Mouse (Mus musculus) midbrain, embryonic 13.5 days (tissue): ENCODE data around the gene Exosc8. TPM values are rescaled to one million over a fixed set of nuclear protein-coding genes. Genes with fewer than 3 reads are reported as not detected.
"Not testable (repeated sequence)": the region's sequence is repeated elsewhere in the genome, so short reads cannot be mapped to it uniquely, and the experiment has no call there.

Source experiments
- ATAC-seq: fragments of 200-750 bp; cut with Nextera tagmentation; 2 replicates; pipeline ENCODE4 v1.8.0; 2017; ENCODE audit warnings: mild to moderate bottlenecking, moderate TSS enrichment, moderate library complexity
- H3K27ac ChIP-seq: fragments of 300-500 bp; sonication (generic); 2 replicates; pipeline ENCODE4 v1.5.1; 2015; ENCODE audit warnings: inconsistent platforms, mild to moderate bottlenecking, moderate library complexity
- H3K27me3 ChIP-seq: fragments of 300-500 bp; sonication (generic); 2 replicates; pipeline ENCODE4 v1.6.1; 2015; ENCODE audit warnings: mild to moderate bottlenecking, inconsistent platforms
- H3K36me3 ChIP-seq: fragments of 300-500 bp; sonication (generic); 2 replicates; pipeline ENCODE4 v1.6.1; 2015; ENCODE audit warnings: mild to moderate bottlenecking, inconsistent platforms
- H3K4me1 ChIP-seq: fragments of 300-500 bp; sonication (generic); replicated peaks from 2 replicates; pipeline ENCODE4 v1.6.1; 2015; ENCODE audit warnings: inconsistent platforms
- H3K4me2 ChIP-seq: fragments of 300-500 bp; sonication (generic); replicated peaks from 2 replicates; pipeline ENCODE4 v1.6.1; 2015; ENCODE audit warnings: moderate library complexity, mild to moderate bottlenecking, inconsistent platforms
- H3K4me3 ChIP-seq: fragments of 300-500 bp; sonication (generic); replicated peaks from 2 replicates; pipeline ENCODE4 v1.5.1; 2015; ENCODE audit warnings: mild to moderate bottlenecking, inconsistent platforms
- H3K9ac ChIP-seq: fragments of 300-500 bp; sonication (generic); replicated peaks from 2 replicates; pipeline ENCODE4 v1.6.1; 2015; ENCODE audit warnings: mild to moderate bottlenecking, inconsistent platforms
- H3K9me3 ChIP-seq: fragments of 300-500 bp; sonication (generic); 2 replicates; pipeline ENCODE4 v1.6.1; 2016; ENCODE audit warnings: mild to moderate bottlenecking, inconsistent platforms
- WGBS: fragments of 180-500 bp; shearing (Covaris S2); methylation state at CpG from one replicate; pipeline ENCODE4 v1.1.7; 2015; 5-methylcytosine and 5-hydroxymethylcytosine counted together
- polyA plus RNA-seq: library from polyadenylated mRNA; unstranded; fragments of >200 nt; fragmentation: Nextera tagmentation; extraction: Ambion mirVana; gene quantifications from 2 replicates; pipeline ENCODE4 v1.2.1, GENCODE M21; 2015

Exosc8 gene
- polyA plus RNA-seq, 1 experiment from 2014 or later: 87.2 TPM

- H3K9me3 ChIP-seq: no peaks in the 10 kb centered on the region
- no peak overlapping the region for H3K9ac ChIP-seq
- H3K4me3 ChIP-seq: no peak overlapping the region
- no peak overlapping the region for H3K4me2 ChIP-seq
- 94% methylated on average over 8 of the region's 8 CpGs for WGBS
- no peak overlapping the region for H3K27ac ChIP-seq
- peaks cover 15% of the 10 kb centered on the region for H3K4me1 ChIP-seq
- ATAC-seq: no peak
- H3K36me3 ChIP-seq: peaks cover 56% of the 10 kb centered on the region
- no peaks in the 10 kb centered on the region for H3K27me3 ChIP-seq
These were observed 3.5 kb downstream of the Exosc8 start for GRCm38 (mm10) chr3:54731626-54732150.

- no peak overlapping the region for H3K4me2 ChIP-seq
- H3K4me3 ChIP-seq: no peak overlapping the region
- no peaks in the 10 kb centered on the region for H3K27me3 ChIP-seq
- no peaks in the 10 kb centered on the region for H3K9me3 ChIP-seq
- H3K9ac ChIP-seq: no peak overlapping the region
- H3K27ac ChIP-seq: no peak overlapping the region
- no peaks in the 10 kb centered on the region for H3K4me1 ChIP-seq
- peaks cover 66% of the 10 kb centered on the region for H3K36me3 ChIP-seq
- no peak for ATAC-seq
- WGBS: 93% methylated on average over 6 of the region's 6 CpGs
These were observed 7.1 kb downstream of the Exosc8 start for GRCm38 (mm10) chr3:54728100-54728499.

- Histone ChIP-seq H3K27me3 (no peaks in the 10 kb centered on the region), H3K27ac (no peak overlapping the region), H3K36me3 (peaks cover 69% of the 10 kb centered on the region), H3K4me1 (no peaks in the 10 kb centered on the region), H3K9me3 (no peaks in the 10 kb centered on the region), H3K9ac (no peak overlapping the region), H3K4me3 (no peak overlapping the region), H3K4me2 (no peak overlapping the region)
- ATAC-seq: no peak
- 97% methylated on average over 2 of the region's 2 CpGs for WGBS
These were observed 7.6 kb downstream of the Exosc8 start for GRCm38 (mm10) chr3:54727588-54727987.

GRCm38 (mm10) chr3:54725344-54725743 is 9.8 kb downstream of the Exosc8 start:
- Histone ChIP-seq H3K4me3 (no peak overlapping the region), H3K4me2 (no peak overlapping the region), H3K9me3 (no peaks in the 10 kb centered on the region), H3K4me1 (no peaks in the 10 kb centered on the region), H3K27me3 (no peaks in the 10 kb centered on the region), H3K9ac (no peak overlapping the region), H3K27ac (no peak overlapping the region), H3K36me3 (peaks cover 70% of the 10 kb centered on the region)
- WGBS: 97% methylated on average over 2 of the region's 2 CpGs
- ATAC-seq: no peak

GRCm38 (mm10) chr3:54723741-54724500 is 11.3 kb downstream of the Exosc8 start:
- Histone ChIP-seq H3K4me1 (no peaks in the 10 kb centered on the region), H3K9me3 (no peaks in the 10 kb centered on the region), H3K9ac (no peak overlapping the region), H3K27me3 (no peaks in the 10 kb centered on the region), H3K4me3 (no peak overlapping the region), H3K36me3 (peaks cover 59% of the 10 kb centered on the region), H3K4me2 (no peak overlapping the region), H3K27ac (no peak overlapping the region)
- WGBS: 87% methylated on average over 10 of the region's 10 CpGs
- no peak for ATAC-seq

GRCm38 (mm10) chr3:54718947-54719346 is 16.2 kb downstream of the Exosc8 start:
- no peak for ATAC-seq
- Histone ChIP-seq H3K36me3 (peaks cover 68% of the 10 kb centered on the region), H3K4me3 (no peak overlapping the region)

GRCm38 (mm10) chr3:54717348-54717747 is 17.8 kb downstream of the Exosc8 start:
- H3K4me3 ChIP-seq: no peak overlapping the region
- ATAC-seq: no peak
- peaks cover 68% of the 10 kb centered on the region for H3K36me3 ChIP-seq
- WGBS: 82% methylated on average over 6 of the region's 6 CpGs
- no peak overlapping the region for H3K4me2 ChIP-seq
- H3K9ac ChIP-seq: no peak overlapping the region
- no peak overlapping the region for H3K27ac ChIP-seq
- no peaks in the 10 kb centered on the region for H3K9me3 ChIP-seq
- no peaks in the 10 kb centered on the region for H3K4me1 ChIP-seq
- H3K27me3 ChIP-seq: no peaks in the 10 kb centered on the region

More at GRCm38 (mm10) chr3:54718947-54719346, 16.2 kb downstream of the Exosc8 start:
- Histone ChIP-seq H3K4me1 (no peaks in the 10 kb centered on the region), H3K27ac (no peak overlapping the region), H3K9ac (no peak overlapping the region), H3K27me3 (no peaks in the 10 kb centered on the region), H3K9me3 (no peaks in the 10 kb centered on the region), H3K4me2 (no peak overlapping the region)
- WGBS: 51% methylated on average over 3 of the region's 3 CpGs

GRCm38 (mm10) chr3:54715461-54715860 is 19.7 kb downstream of the Exosc8 start:
- no peak for ATAC-seq
- Histone ChIP-seq H3K4me2 (no peak overlapping the region), H3K9me3 (no peaks in the 10 kb centered on the region), H3K4me3 (no peak overlapping the region), H3K4me1 (no peaks in the 10 kb centered on the region), H3K27me3 (no peaks in the 10 kb centered on the region), H3K36me3 (peaks cover 68% of the 10 kb centered on the region), H3K9ac (no peak overlapping the region), H3K27ac (no peak overlapping the region)
- 97% methylated on average over 6 of the region's 6 CpGs for WGBS

- Histone ChIP-seq H3K36me3 (peaks cover 78% of the 10 kb centered on the region), H3K4me3 (no peak within 1 kb of the TSS), H3K9ac (no peak within 1 kb of the TSS), H3K27ac (no peak within 1 kb of the TSS), H3K4me1 (no peaks in the 10 kb centered on the region), H3K4me2 (no peak within 1 kb of the TSS), H3K27me3 (no peaks in the 10 kb centered on the region), H3K9me3 (no peaks in the 10 kb centered on the region)
- 97% methylated on average over 6 of the region's 6 CpGs for WGBS
- ATAC-seq: no peak
These were observed 20.9 kb downstream of the Exosc8 start, which contains the start of gene Gm21958 for GRCm38 (mm10) chr3:54714253-54714652. Gene Gm21958 (minus strand): TSS chr3:54714353.

GRCm38 (mm10) chr3:54708972-54709371 is 26.2 kb downstream of the Exosc8 start:
- no peak for ATAC-seq
- Histone ChIP-seq H3K4me1 (no peaks in the 10 kb centered on the region), H3K4me2 (no peak overlapping the region), H3K27me3 (no peaks in the 10 kb centered on the region), H3K9me3 (no peaks in the 10 kb centered on the region), H3K27ac (no peak overlapping the region), H3K9ac (no peak overlapping the region), H3K36me3 (peaks cover 83% of the 10 kb centered on the region), H3K4me3 (no peak overlapping the region)
- WGBS: 95% methylated on average over 9 of the region's 9 CpGs

- peaks cover 75% of the 10 kb centered on the region for H3K36me3 ChIP-seq
- not testable (repeated sequence) for ATAC-seq
- WGBS: 97% methylated on average over 8 of the region's 8 CpGs
These were observed 31.1 kb downstream of the Exosc8 start for GRCm38 (mm10) chr3:54704106-54704505.

GRCm38 (mm10) chr3:54699759-54700301 is 35.4 kb downstream of the Exosc8 start:
- no peaks in the 10 kb centered on the region for H3K9me3 ChIP-seq
- H3K4me1 ChIP-seq: no peaks in the 10 kb centered on the region
- no peak overlapping the region for H3K4me2 ChIP-seq
- H3K27ac ChIP-seq: no peak overlapping the region
- no peaks in the 10 kb centered on the region for H3K27me3 ChIP-seq
- H3K9ac ChIP-seq: no peak overlapping the region
- peaks cover 64% of the 10 kb centered on the region for H3K36me3 ChIP-seq
- no peak for ATAC-seq
- no peak overlapping the region for H3K4me3 ChIP-seq
- 90% methylated on average over 5 of the region's 5 CpGs for whole genome bisulfite sequencing

More at GRCm38 (mm10) chr3:54704106-54704505, 31.1 kb downstream of the Exosc8 start:
- not testable (repeated sequence) for H3K4me1 ChIP-seq, H3K9me3 ChIP-seq, H3K4me2 ChIP-seq, H3K9ac ChIP-seq, H3K27me3 ChIP-seq, H3K27ac ChIP-seq, H3K4me3 ChIP-seq
